ENCODE assay signal across 9 mouse cellular contexts in the genomic region with DNA sequence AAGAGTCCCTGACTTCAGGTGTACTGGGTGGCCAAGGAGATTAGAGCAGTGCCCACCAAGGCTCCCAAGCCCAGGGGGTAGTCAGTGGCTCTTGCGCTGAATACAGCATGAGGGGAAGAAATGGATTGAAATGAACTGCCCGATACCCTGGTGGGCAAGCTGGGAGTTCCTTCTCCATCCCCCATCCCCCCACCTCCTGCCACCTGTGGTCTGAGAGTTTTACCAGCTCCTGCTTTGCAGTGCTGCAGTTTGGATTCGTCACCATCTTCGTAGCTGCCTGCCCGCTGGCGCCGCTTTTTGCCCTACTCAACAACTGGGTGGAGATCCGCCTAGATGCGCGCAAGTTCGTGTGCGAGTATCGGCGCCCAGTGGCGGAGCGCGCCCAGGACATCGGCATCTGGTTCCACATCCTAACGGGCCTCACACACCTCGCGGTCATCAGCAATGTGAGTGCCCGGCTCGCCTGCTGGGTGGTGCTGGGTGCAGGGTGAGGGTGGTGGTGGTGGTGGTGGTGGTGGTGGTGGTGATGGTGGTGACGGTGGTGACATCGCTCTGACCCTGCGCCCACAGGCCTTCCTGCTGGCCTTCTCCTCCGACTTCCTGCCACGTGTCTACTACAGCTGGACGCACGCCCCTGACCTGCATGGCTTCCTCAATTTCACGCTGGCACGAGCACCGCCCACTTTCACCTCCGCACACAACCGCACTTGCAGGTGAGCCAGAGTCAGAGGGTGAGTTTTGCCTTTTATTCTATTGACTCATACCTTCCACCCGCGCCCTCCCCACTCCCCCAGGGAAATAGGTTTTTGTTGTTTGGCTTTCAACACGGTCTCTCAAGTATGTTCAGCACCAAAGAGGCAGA. TPM values are rescaled to one million over a fixed set of nuclear protein-coding genes. Genes with fewer than 3 reads are reported as not detected.
DNase-seq lines count a peak whose midpoint lies in the region; ATAC-seq lines count a peak whose summit lies in the region.
"Had no signal": no experiment of that assay in that cellular context is flagged by ENCODE, and none has a peak within 500 bp of the region (broad histone marks: within the 10 kb centered on the region; RNA-seq: fewer than 3 reads in every experiment).

No protein-coding gene starts in this region.

- no peak overlapping the region; the same call in 1 of the 2 replicates for H3K9ac ChIP-seq in kidney, embryonic 14.5 days (ENCODE audit: low read depth, low read length)
- 0 out of 2 replicates have a peak overlapping the region, but pooled peaks have one; percentile 42 for H3K9ac ChIP-seq in heart, embryonic 14.5 days (ENCODE audit: low read length)
- H3K9ac ChIP-seq in liver, embryonic 13.5 days, result no peak overlapping the region

- peak overlapping the region; percentile 32 for H3K4me3 ChIP-seq in kidney, embryonic 14.5 days (ENCODE audit: low read length)
- H3K4me3 ChIP-seq in heart, embryonic 14.5 days (ENCODE audit: control insufficient read depth in 1 of 2, insufficient read depth in 1 of 2, low read depth in 1 of 2, low read length in 2 of 2), result peak overlapping the region; percentile 37 to 41
- peak overlapping the region; percentile 35 for H3K4me3 ChIP-seq in liver, embryonic 13.5 days (replicated peaks)
- H3K4me3 ChIP-seq: myocyte had no signal

- H3K27me3 ChIP-seq in kidney, embryonic 14.5 days (ENCODE audit: control insufficient read depth, insufficient read depth, low read length), result no peaks in the 10 kb centered on the region
- no peaks in the 10 kb centered on the region for H3K27me3 ChIP-seq in heart, embryonic 14.5 days (ENCODE audit: control insufficient read depth, insufficient read depth, low read length)
- H3K27me3 ChIP-seq in liver, embryonic 13.5 days, result peaks cover 13% of the 10 kb centered on the region; the same call in 1 of the 2 replicates

- DNase-seq in kidney, adult 8-10 months, result no peak
- DNase-seq in Muller cell, postnatal 12 days (ENCODE audit: inconsistent ontology term), result peak; percentile 11
- DNase-seq in liver, embryonic 13.5 days, result no peak
- DNase-seq in naive thymus-derived CD4-positive, alpha-beta T cell, adult 2 months (ENCODE audit: low read depth), result peak; percentile 21
- DNase-seq in left cerebral cortex, adult 9 months (ENCODE audit: low spot score in 2 of 2), result no peak
- no peak for DNase-seq in gastrocnemius, adult 18-20 months (ENCODE audit: low spot score)

- H3K4me1 ChIP-seq in kidney, embryonic 14.5 days (ENCODE audit: control insufficient read depth, insufficient read depth, low read length), result 0 out of 2 replicates have a peak, but pooled peaks cover 5% of the 10 kb centered on the region
- no peaks in the 10 kb centered on the region; a peak in 2 of 4 replicates for H3K4me1 ChIP-seq in heart, embryonic 14.5 days (ENCODE audit: control insufficient read depth in 2 of 2, insufficient read depth in 2 of 2, low read length in 2 of 2)
- H3K4me1 ChIP-seq in liver, embryonic 13.5 days (replicated peaks), result no peaks in the 10 kb centered on the region; the same call in 1 of the 2 replicates

- H3K9me3 ChIP-seq in kidney, embryonic 14.5 days (ENCODE audit: control insufficient read depth, low read length), result no peaks in the 10 kb centered on the region
- no peaks in the 10 kb centered on the region for H3K9me3 ChIP-seq in heart, embryonic 14.5 days (ENCODE audit: control insufficient read depth, low read length)
- no peaks in the 10 kb centered on the region for H3K9me3 ChIP-seq in liver, embryonic 13.5 days (replicated peaks)

- 20% methylated on average over 38 of the region's 38 CpGs for WGBS in kidney, embryonic 14.5 days
- WGBS in heart, embryonic 14.5 days, result 17% methylated on average over 33 of the region's 38 CpGs
- 16% methylated on average over 37 of the region's 38 CpGs for WGBS in liver, embryonic 13.5 days (ENCODE audit: insufficient replicate concordance)

- peak overlapping the region; percentile 57 for H3K4me2 ChIP-seq in kidney, embryonic 14.5 days (replicated peaks; ENCODE audit: low read depth, low read length)
- peak overlapping the region; percentile 61 for H3K4me2 ChIP-seq in heart, embryonic 14.5 days (ENCODE audit: low read length)
- H3K4me2 ChIP-seq in liver, embryonic 13.5 days, result peak overlapping the region; percentile 54

- H3K36me3 ChIP-seq in kidney, embryonic 14.5 days (ENCODE audit: control insufficient read depth, insufficient read depth, low read length), result peaks cover 10% of the 10 kb centered on the region; the same call in 1 of the 2 replicates
- H3K36me3 ChIP-seq in heart, embryonic 14.5 days (ENCODE audit: control insufficient read depth, insufficient read depth, low read length), result peaks cover 13% of the 10 kb centered on the region
- peaks cover 9% of the 10 kb centered on the region for H3K36me3 ChIP-seq in liver, embryonic 13.5 days

- no peak overlapping the region for H3K27ac ChIP-seq in kidney, embryonic 14.5 days (ENCODE audit: low read depth, low read length)
- H3K27ac ChIP-seq in heart, embryonic 14.5 days (replicated peaks in 1 of 2; ENCODE audit: control insufficient read depth in 1 of 2, insufficient read depth in 1 of 2, low read depth in 2 of 2, low read length in 2 of 2), result no peak overlapping the region
- H3K27ac ChIP-seq in liver, embryonic 13.5 days, result no peak overlapping the region

- ATAC-seq in kidney, embryonic 14.5 days (ENCODE audit: low FRiP score, low TSS enrichment), result peak; percentile 56
- ATAC-seq in heart, embryonic 14.5 days (ENCODE audit: insufficient number of reproducible peaks, insufficient read depth, low FRiP score, low read depth), result no peak
- ATAC-seq in liver, embryonic 13.5 days (ENCODE audit: low read depth), result no peak

RNA-seq across cellular contexts. Expression of gene Ano7, which starts 27.7 kb away (rescaled TPM):
- 0.16 and 1.0 TPM in 2 replicates for polyA plus RNA-seq in kidney, embryonic 14.5 days (2014; fragmentation: Nextera tagmentation; extraction: Ambion mirVana)
- polyA plus RNA-seq in heart, embryonic 14.5 days (2014; fragmentation: Nextera tagmentation; extraction: Ambion mirVana), result 0.27 and 0.58 TPM in 2 replicates
- polyA plus RNA-seq in liver, embryonic 13.5 days (2015; fragmentation: Nextera tagmentation; extraction: Ambion mirVana), result 0.05 and 0.10 TPM in 2 replicates
- total RNA-seq in gastrocnemius, adult 18-20 months (2021), result not detected
- polyA plus RNA-seq: myocyte had no signal

RNA-seq across cellular contexts. Expression of gene Pask, which starts 58.1 kb away (rescaled TPM):
- 11.1 and 20.3 TPM in 2 replicates for polyA plus RNA-seq in kidney, embryonic 14.5 days (2014; fragmentation: Nextera tagmentation; extraction: Ambion mirVana)
- 6.0 and 6.4 TPM in 2 replicates for polyA plus RNA-seq in heart, embryonic 14.5 days (2014; fragmentation: Nextera tagmentation; extraction: Ambion mirVana)
- 6.2 and 6.6 TPM in 2 replicates for polyA plus RNA-seq in liver, embryonic 13.5 days (2015; fragmentation: Nextera tagmentation; extraction: Ambion mirVana)
- total RNA-seq in gastrocnemius, adult 18-20 months (2021), result under 1 TPM; 0.07 to 0.32 TPM

RNA-seq across cellular contexts. Expression of gene Ppp1r7, which starts 58.8 kb away (rescaled TPM):
- 64.0 and 66.1 TPM in 2 replicates for polyA plus RNA-seq in kidney, embryonic 14.5 days (2014; fragmentation: Nextera tagmentation; extraction: Ambion mirVana)
- 48.5 and 49.2 TPM in 2 replicates for polyA plus RNA-seq in heart, embryonic 14.5 days (2014; fragmentation: Nextera tagmentation; extraction: Ambion mirVana)
- polyA plus RNA-seq in liver, embryonic 13.5 days (2015; fragmentation: Nextera tagmentation; extraction: Ambion mirVana), result 46.3 and 65.5 TPM in 2 replicates
- total RNA-seq in gastrocnemius, adult 18-20 months (2021), result 10 to 100 TPM; 16.2 to 21.0 TPM

Comparison
In these comparisons a context has a peak if more than half of its experiments do, and no peak if none do; other contexts are left out.
1. DNase-seq: peak in Muller cell, postnatal 12 days (single experiment) and naive thymus-derived CD4-positive, alpha-beta T cell, adult 2 months (single experiment); none in kidney, adult 8-10 months (0 of 2), liver, embryonic 13.5 days (single experiment), left cerebral cortex, adult 9 months (0 of 2) and gastrocnemius, adult 18-20 months (single experiment).
2. Peak in every context shown above with its lines, with median percentiles within 50 percentile points of each other: H3K4me2 ChIP-seq and H3K4me3 ChIP-seq.